Mouse (Mus musculus) heart, postnatal 0 days (tissue): ENCODE results near the gene Mydgf.

Experiments
- CTCF ChIP-seq: IDR thresholded peaks from 2 replicates; pipeline ENCODE4 v1.5.1; 2016; ENCODE audit warnings: antibody characterized with exemption, control low read depth, low read depth
- EP300 ChIP-seq: IDR thresholded peaks from 2 replicates; pipeline ENCODE4 v1.6.1; 2016; ENCODE audit warnings: antibody characterized with exemption, low read depth

- TF ChIP-seq CTCF (no peak), EP300 (peak; percentile 74)
These were observed 36.1 kb upstream of the Mydgf start for GRCm38 (mm10) chr17:56219805-56220204.
